Mouse (Mus musculus): ENCODE measurements around the gene Sycp2.
"Not testable (repeated sequence)": the region's sequence is repeated elsewhere in the genome, so short reads cannot be mapped to it uniquely, and the experiment has no call there.

The Sycp2 gene

GRCm38 (mm10) chr2:178413481-178414260 lies 6.2 kb upstream of the Sycp2 start:
- no peak for DNase-seq

GRCm38 (mm10) chr2:178413081-178413480 lies 5.6 kb upstream of the Sycp2 start:
- DNase-seq = no peak

DNA sequence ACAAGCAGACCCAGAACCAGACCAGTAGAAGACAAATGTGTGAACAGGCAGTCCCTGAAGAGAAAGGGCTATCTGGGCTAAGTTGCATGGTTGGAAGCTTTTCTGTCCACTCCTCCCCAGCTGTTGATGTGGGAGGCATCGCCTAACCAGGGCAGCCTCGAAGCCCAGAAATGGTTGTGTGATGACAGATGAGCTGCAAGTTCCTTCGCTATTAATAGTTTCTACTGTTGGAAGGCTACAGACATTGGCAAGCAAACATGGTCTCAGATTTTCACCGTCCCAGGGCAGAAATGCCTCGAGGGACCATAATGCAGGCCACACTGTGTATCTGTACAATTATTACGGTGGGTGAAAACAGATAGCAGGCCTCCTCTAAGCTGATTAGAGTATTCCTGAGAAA lies 5.1 kb upstream of the Sycp2 start:
- DNase-seq = no peak

GRCm38 (mm10) chr2:178410286-178410685 lies 2.8 kb upstream of the Sycp2 start:
- DNase-seq = no peak

- no peak for DNase-seq
These were observed 1.5 kb upstream of the Sycp2 start for GRCm38 (mm10) chr2:178409024-178409423.

- no peak for DNase-seq
These were observed 64.9 kb downstream of the Sycp2 start for GRCm38 (mm10) chr2:178342597-178342996.

- DNase-seq = not testable (repeated sequence)
These were observed 65.4 kb downstream of the Sycp2 start for GRCm38 (mm10) chr2:178342105-178342504.

DNA sequence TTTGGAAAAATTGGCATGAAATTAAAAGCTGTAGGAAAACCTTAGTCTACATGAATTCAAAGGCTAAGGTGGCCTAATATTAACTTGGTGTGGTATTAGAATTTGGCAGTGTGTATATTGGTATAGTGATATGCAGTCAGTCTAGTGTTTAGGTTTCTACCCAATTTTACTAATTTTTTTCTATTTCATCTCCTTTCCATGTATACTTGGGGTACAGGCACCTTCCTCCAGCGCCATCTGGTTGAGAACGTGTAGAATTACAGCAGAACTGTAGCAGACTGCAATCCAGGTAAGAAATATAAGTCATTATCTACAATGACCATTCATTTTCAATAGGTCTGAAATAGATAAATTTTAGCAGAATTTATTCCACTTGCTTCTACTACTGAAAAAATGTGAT lies 68.4 kb downstream of the Sycp2 start:
- no peak for DNase-seq

DNA sequence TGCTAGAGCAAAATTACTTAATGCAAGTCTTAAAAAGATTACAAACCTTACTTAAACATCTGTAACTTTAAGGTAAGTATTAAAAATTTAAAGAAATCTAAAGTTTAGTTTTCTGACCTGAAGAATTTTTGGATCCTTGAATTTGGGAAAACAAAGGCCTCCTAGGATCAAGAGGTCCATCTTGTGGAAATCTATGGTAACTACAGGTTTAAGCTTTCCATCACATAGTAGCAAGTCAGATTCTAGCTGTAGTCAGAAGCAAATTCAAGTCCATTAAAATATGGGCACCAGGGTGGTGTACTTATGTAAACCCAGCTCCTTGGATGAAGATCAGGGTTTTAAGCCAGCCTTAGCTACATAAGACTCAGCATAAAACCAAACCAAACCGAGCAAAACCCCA lies 69.6 kb downstream of the Sycp2 start:
- DNase-seq = no peak

DNA sequence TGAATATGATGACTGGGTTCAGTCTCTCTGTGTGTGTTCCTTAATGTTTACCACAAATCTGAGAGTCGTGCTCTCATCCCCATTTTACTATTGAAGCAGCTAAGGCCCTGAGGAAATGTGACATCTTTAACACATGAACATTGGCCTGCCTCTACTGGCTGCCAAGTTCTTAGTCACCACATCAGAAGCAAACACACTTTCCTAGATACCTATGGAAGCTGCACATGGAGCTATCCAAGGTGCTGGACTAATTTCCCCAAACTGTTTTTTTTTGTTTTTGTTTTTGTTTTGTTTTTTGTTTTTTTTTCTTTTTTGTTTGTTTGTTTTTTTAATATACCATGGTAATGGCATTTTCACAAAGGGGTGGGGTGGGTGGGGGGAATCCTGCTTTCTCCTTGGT lies 77.5 kb downstream of the Sycp2 start:
- no peak for DNase-seq

GRCm38 (mm10) chr2:178329551-178329950 lies 77.9 kb downstream of the Sycp2 start:
- no peak for DNase-seq

DNA sequence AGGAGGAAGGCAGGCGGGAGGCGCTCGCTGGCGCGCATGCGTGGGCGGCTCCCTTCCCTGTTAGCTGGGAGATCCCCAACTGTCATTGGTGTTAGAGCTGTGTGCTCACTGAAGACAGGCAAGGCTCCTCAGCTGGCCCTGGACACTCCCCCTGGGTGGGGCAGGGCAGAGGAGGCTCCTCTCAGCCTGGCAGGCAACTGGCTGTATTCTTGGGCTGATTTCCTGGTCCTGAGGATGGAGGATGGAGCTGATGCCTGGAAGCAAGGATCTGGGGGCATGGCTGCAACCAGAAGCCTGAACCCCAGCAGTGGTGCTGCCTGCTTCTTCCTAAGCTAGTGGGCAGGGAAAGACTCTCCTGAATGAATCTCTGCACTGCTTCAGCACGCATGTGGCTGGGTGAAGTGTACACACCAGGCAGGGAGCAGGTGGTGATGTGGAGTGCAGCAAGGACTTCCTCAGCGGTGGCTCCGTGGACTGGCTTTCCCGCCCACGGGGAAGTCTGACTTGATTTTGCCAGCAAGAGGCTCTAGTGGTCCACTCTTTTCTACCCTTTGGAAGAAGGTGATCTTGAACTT lies 79.9 kb downstream of the Sycp2 start:
- DNase-seq = peak; percentile 18

GRCm38 (mm10) chr2:178326750-178327465 lies 80.6 kb downstream of the Sycp2 start:
- no peak for DNase-seq

GRCm38 (mm10) chr2:178326067-178326466 lies 81.4 kb downstream of the Sycp2 start:
- no peak for DNase-seq

DNA sequence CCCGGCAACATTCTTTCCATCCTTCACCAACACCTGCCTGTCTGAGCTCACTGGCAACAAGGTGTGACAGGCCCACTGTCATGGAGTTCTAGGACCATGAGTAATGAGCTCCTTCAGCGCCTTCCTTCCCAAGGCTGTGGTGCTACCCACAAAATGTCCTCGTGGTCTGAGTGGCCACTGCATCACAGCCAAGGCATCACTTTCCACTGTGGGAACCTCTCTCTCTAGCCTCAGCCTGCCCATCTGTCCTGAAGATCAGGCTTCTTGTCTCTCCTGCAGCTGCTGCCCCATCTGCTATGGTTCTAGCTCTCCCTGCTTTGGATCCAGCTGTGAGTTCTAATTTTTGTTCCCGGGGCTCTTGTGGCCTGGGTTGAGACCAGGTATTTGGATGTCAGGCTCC lies 82.7 kb downstream of the Sycp2 start:
- DNase-seq = no peak

DNA sequence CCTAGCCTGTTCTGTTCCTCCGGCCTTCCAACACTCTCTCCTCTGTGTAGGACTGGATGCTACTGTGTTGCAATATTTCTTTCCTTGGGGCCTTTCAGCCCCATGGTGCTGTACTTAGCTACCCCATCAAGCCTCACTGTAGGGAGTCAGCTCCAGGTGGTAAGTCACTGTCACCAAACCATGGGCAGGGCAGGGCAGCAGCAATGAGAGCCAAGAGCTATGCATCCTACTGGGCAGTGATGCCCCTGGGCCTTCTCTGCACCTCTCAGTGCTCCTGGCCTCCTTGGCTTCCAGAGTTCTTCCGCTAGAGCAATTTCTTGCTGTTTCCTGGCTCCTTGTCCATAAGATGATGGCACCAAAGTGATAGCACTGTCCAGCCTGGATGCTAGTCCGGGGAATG lies 83.1 kb downstream of the Sycp2 start:
- DNase-seq = no peak

DNA sequence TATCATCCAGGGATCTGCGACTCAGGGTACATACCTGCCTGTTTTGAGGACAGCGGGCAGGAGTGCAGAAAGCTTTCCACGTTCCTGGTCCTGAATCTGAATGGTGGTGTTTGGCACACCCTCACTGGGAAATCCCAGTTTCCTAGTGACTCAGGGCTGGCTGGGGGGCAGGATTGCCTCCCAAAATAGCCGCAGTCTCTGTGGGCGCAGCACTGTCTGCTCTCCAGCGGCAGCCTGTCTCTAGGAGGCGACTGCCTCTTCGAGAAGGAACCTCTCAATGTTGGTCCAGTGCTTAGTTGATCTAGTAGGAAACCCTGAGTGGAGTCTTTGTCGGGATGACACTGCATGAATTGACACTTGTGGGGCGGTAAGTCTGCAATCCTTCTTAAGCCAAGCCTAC lies 86.2 kb downstream of the Sycp2 start:
- no peak for DNase-seq

- DNase-seq = no peak
These were observed 87.7 kb downstream of the Sycp2 start for GRCm38 (mm10) chr2:178319766-178320165.

DNA sequence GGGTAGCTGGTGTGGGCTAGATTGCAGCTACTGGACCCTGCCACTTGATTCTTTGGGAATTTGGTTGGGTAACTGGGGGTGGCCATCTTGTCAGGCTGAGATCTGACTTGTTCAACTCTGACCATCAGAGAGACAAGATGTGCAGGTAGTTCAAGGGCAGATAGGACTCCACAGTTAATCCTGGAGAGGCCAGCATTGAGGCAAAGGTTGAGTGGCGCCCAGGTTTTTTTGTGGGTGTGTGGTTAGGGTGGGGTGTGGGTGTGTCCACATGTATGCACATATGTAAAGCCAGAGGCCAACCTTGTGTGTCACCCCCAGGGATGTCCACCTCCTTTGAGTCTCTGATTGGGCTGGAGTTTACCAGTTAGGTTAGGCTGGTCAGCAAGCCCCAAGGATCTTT lies 91.2 kb downstream of the Sycp2 start:
- no peak for DNase-seq

DNA sequence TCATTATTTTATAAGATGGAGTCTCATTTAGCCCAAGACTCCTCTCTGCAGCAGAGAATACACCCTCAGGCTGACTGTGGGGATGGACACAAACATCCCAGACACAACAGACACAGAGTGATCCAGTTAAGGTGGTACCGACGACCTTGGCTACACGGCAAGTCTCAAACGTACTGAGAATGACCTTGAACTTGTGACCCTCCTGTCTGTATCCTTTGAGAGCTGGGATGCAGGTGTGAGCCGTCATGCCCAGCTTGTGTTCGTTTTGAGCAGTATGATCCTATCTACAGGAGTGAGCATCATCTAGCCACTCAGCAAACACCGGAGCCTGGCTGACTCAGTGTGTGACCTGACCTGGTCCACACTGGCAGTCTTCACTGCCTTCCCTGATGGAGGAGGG lies 93.9 kb downstream of the Sycp2 start:
- DNase-seq = no peak

DNA sequence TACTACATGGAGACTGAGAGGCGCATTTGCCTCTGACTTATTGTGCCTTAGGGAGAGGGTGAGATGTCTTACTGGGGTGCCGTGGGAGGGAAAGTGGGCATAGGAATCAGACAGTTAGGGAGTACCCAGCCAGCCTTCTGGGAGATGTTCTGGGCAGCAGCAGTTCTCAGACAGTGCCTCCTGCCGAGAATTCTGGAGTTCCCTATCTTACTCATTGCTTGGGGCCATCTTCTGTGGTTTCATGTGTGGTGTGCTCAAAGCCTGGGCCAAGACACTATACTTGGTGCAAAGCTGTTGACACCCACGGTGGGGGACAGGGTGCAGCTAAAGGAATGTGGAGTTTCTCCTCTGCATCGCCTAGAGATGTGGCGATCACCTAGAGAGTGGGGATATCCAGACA lies 102.8 kb downstream of the Sycp2 start:
- no peak for DNase-seq

DNA sequence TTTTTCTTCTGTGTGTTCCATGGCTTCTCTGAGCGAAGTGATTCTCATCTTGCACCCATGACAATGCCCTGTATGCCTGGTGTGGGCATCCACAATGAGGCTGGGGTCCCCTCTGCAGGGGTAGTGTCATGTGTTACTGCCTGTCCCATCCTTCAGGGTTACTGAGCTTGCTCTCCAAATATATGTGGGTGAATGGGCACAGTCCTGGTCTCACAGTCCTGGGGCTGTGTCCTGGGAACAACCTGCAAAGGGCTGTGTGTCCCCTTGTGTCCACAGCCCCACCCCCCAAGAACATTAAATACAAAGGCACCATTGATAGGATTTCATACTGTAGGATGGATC lies 103.3 kb downstream of the Sycp2 start:
- no peak for DNase-seq

GRCm38 (mm10) chr2:178303453-178304187 lies 103.9 kb downstream of the Sycp2 start:
- DNase-seq = no peak

Data from kidney, adult 11 months (tissue).